Comparison of ENCODE assay signal across 9 mouse cellular contexts in genomic region chr2:123312277-123312617, GRCm38 (mm10).
DNase-seq lines count a peak whose midpoint lies in the region; ATAC-seq and TF ChIP-seq lines count a peak whose summit lies in the region.
"Had no signal": no experiment of that assay in that cellular context is flagged by ENCODE, and none has a peak within 500 bp of the region (broad histone marks: within the 10 kb centered on the region; RNA-seq: fewer than 3 reads in every experiment).

No protein-coding gene starts in this region.

- no peak overlapping the region for H3K4me2 ChIP-seq in forebrain, postnatal 0 days (ENCODE audit: low read depth)
- H3K4me2 ChIP-seq in hindbrain, embryonic 12.5 days (replicated peaks) = no peak overlapping the region
- H3K4me2 ChIP-seq in lung, postnatal 0 days (replicated peaks; ENCODE audit: low read depth, low read length) = no peak overlapping the region
- H3K4me2 ChIP-seq: heart, embryonic 13.5 days had no signal

- DNase-seq in Patski (ENCODE audit: low read depth, low spot score) = no peak
- peak; percentile 70 to 76 for DNase-seq in cerebellum, adult 18-20 months
- DNase-seq in forebrain, postnatal 0 days = peak; percentile 91
- DNase-seq in layer of hippocampus, adult 8-10 months (ENCODE audit: low spot score in 2 of 2) = peak; percentile 61 to 86
- peak; percentile 69 for DNase-seq in lung, postnatal 0 days (ENCODE audit: low spot score)
- DNase-seq in retina, embryonic 14.5 days (ENCODE audit: low spot score) = peak; percentile 93

- 14% methylated on average over 8 of the region's 8 CpGs for WGBS in forebrain, postnatal 0 days
- 26% methylated on average over 8 of the region's 8 CpGs for WGBS in hindbrain, embryonic 12.5 days
- 9% methylated on average over 8 of the region's 8 CpGs for WGBS in lung, postnatal 0 days

- peak; percentile 88 for TF ChIP-seq CTCF in Patski (IDR thresholded peaks at IDR 0.05)
- TF ChIP-seq CTCF in forebrain, postnatal 0 days (IDR thresholded peaks at IDR 0.05; ENCODE audit: low read depth) = peak; percentile 94
- peak; percentile 88 for TF ChIP-seq CTCF in lung, postnatal 0 days (IDR thresholded peaks at IDR 0.05)

- H3K36me3 ChIP-seq in forebrain, postnatal 0 days (ENCODE audit: insufficient read depth) = no peaks in the 10 kb centered on the region
- H3K36me3 ChIP-seq in hindbrain, embryonic 12.5 days = no peaks in the 10 kb centered on the region
- no peaks in the 10 kb centered on the region for H3K36me3 ChIP-seq in lung, postnatal 0 days (ENCODE audit: insufficient read depth, low read length)
- H3K36me3 ChIP-seq: heart, embryonic 13.5 days had no signal

- no peak overlapping the region for H3K9ac ChIP-seq in forebrain, postnatal 0 days
- no peak overlapping the region for H3K9ac ChIP-seq in hindbrain, embryonic 12.5 days
- H3K9ac ChIP-seq in lung, postnatal 0 days (replicated peaks; ENCODE audit: low read depth) = no peak overlapping the region
- H3K9ac ChIP-seq: heart, embryonic 13.5 days had no signal

- no peak overlapping the region for H3K4me3 ChIP-seq in forebrain, postnatal 0 days (ENCODE audit: low read depth, low read length)
- H3K4me3 ChIP-seq in hindbrain, embryonic 12.5 days = no peak overlapping the region
- H3K4me3 ChIP-seq in lung, postnatal 0 days (ENCODE audit: low read depth, low read length) = no peak overlapping the region
- H3K4me3 ChIP-seq: heart, embryonic 13.5 days had no signal

- H3K27me3 ChIP-seq in Patski = no peaks in the 10 kb centered on the region
- H3K27me3 ChIP-seq in forebrain, postnatal 0 days (ENCODE audit: insufficient read depth, low read length) = no peaks in the 10 kb centered on the region
- no peaks in the 10 kb centered on the region for H3K27me3 ChIP-seq in hindbrain, embryonic 12.5 days
- H3K27me3 ChIP-seq in lung, postnatal 0 days (replicated peaks; ENCODE audit: insufficient read depth, low read length) = no peaks in the 10 kb centered on the region

- CTCF ChIA-PET in Patski (lab: Charles Lee) = interaction anchor here (1.2 kb wide), 1 partner anchor 19 kb away, joined by 4 read pairs; no protein-coding TSS in a partner anchor

- no peaks in the 10 kb centered on the region for H3K4me1 ChIP-seq in forebrain, postnatal 0 days (ENCODE audit: insufficient read depth)
- no peaks in the 10 kb centered on the region for H3K4me1 ChIP-seq in hindbrain, embryonic 12.5 days
- no peaks in the 10 kb centered on the region for H3K4me1 ChIP-seq in lung, postnatal 0 days (ENCODE audit: insufficient read depth, low read depth, low read length)

- no peak for TF ChIP-seq EP300 in lung, postnatal 0 days (IDR thresholded peaks at IDR 0.05)

- peak; percentile 76 for ATAC-seq in Patski
- ATAC-seq in forebrain, postnatal 0 days = peak; percentile 84
- ATAC-seq in hindbrain, embryonic 12.5 days (ENCODE audit: low FRiP score) = peak; percentile 85
- no peak for ATAC-seq in lung, postnatal 0 days
- ATAC-seq in activated CD4-positive, CD25-positive, alpha-beta regulatory T cell, adult 4 months = no peak

- in situ Hi-C loops in Patski (cut with MboI; ENCODE audit: low pct_unique_long_range_greater_than_20kb) = loop anchor here (10.0 to 25.0 kb wide), 2 partner anchors 1625 to 1883 kb away; no protein-coding TSS in a partner anchor

- no peak overlapping the region for H3K27ac ChIP-seq in forebrain, postnatal 0 days (ENCODE audit: low read depth, low read length)
- no peak overlapping the region for H3K27ac ChIP-seq in hindbrain, embryonic 12.5 days
- no peak overlapping the region for H3K27ac ChIP-seq in lung, postnatal 0 days (ENCODE audit: low read length)
- H3K27ac ChIP-seq: heart, embryonic 13.5 days had no signal

- POLR2A ChIA-PET in Patski (lab: Charles Lee) = no interaction called here

- H3K9me3 ChIP-seq in forebrain, postnatal 0 days (ENCODE audit: low read length) = no peaks in the 10 kb centered on the region
- H3K9me3 ChIP-seq in hindbrain, embryonic 12.5 days (replicated peaks) = no peaks in the 10 kb centered on the region
- no peaks in the 10 kb centered on the region for H3K9me3 ChIP-seq in lung, postnatal 0 days (ENCODE audit: low read length)
- H3K9me3 ChIP-seq: heart, embryonic 13.5 days had no signal

Comparison
In these comparisons a context has a peak if more than half of its experiments do, and no peak if none do; other contexts are left out.
1. ATAC-seq: peak in Patski (single experiment), forebrain, postnatal 0 days (single experiment) and hindbrain, embryonic 12.5 days (single experiment); none in lung, postnatal 0 days (single experiment) and activated CD4-positive, CD25-positive, alpha-beta regulatory T cell, adult 4 months (single experiment).
2. Peak in every context shown above with its lines, with median percentiles within 50 percentile points of each other: CTCF ChIP-seq.